13 mouse cellular contexts compared by ENCODE assay signal in genomic region chr6:59667356-59667755, GRCm38 (mm10).
DNase-seq lines count a peak whose midpoint lies in the region; ATAC-seq and TF ChIP-seq lines count a peak whose summit lies in the region.
"Had no signal": no experiment of that assay in that cellular context is flagged by ENCODE, and none has a peak within 500 bp of the region (broad histone marks: within the 10 kb centered on the region; RNA-seq: fewer than 3 reads in every experiment).

No protein-coding gene starts in this region.

- H3K4me2 ChIP-seq in heart, postnatal 0 days (ENCODE audit: low read depth, low read length): no peak overlapping the region
- no peak overlapping the region for H3K4me2 ChIP-seq in lung, embryonic 14.5 days
- H3K4me2 ChIP-seq in stomach, postnatal 0 days (replicated peaks; ENCODE audit: low read depth): no peak overlapping the region
- H3K4me2 ChIP-seq: embryonic facial prominence, embryonic 12.5 days; limb, embryonic 13.5 days had no signal

- no peak for TF ChIP-seq EP300 in heart, postnatal 0 days (IDR thresholded peaks at IDR 0.05; ENCODE audit: low read depth)
- no peak for TF ChIP-seq EP300 in stomach, postnatal 0 days (optimal IDR thresholded peaks at IDR 0.05)

- WGBS in heart, postnatal 0 days: 50% methylated on average over 3 of the region's 3 CpGs
- WGBS in lung, embryonic 14.5 days: 56% methylated on average over 3 of the region's 3 CpGs
- 52% methylated on average over 3 of the region's 3 CpGs for WGBS in stomach, postnatal 0 days

- no peak for DNase-seq in heart, postnatal 0 days (ENCODE audit: low spot score)
- DNase-seq in heart, adult 9 months (ENCODE audit: low spot score in 2 of 2): no peak
- DNase-seq in lung, embryonic 14.5 days: peak; percentile 2
- DNase-seq in lung, postnatal 36 days: no peak
- DNase-seq in R1 (ENCODE audit: low read depth, low spot score): peak; percentile 38
- DNase-seq in stomach, postnatal 0 days (ENCODE audit: low spot score): no peak
- DNase-seq in testis, postnatal 14 days (ENCODE audit: low spot score): no peak
- DNase-seq: forebrain, postnatal 0 days; heart, adult 11 months; right cerebral cortex, postnatal 14 days had no signal

- no peak for ATAC-seq in heart, postnatal 0 days (ENCODE audit: insufficient read depth, low read depth)
- ATAC-seq in lung, embryonic 14.5 days (ENCODE audit: insufficient read depth): no peak
- no peak for ATAC-seq in stomach, postnatal 0 days (ENCODE audit: low FRiP score, low TSS enrichment)
- ATAC-seq: forebrain, postnatal 0 days had no signal

- H3K27me3 ChIP-seq in heart, postnatal 0 days (ENCODE audit: control insufficient read depth, insufficient read depth, low read length): no peaks in the 10 kb centered on the region
- H3K27me3 ChIP-seq in lung, embryonic 14.5 days (ENCODE audit: insufficient read depth, low read length): no peaks in the 10 kb centered on the region
- H3K27me3 ChIP-seq in stomach, postnatal 0 days (ENCODE audit: control insufficient read depth, insufficient read depth, low read length): no peaks in the 10 kb centered on the region
- H3K27me3 ChIP-seq: embryonic facial prominence, embryonic 12.5 days; limb, embryonic 13.5 days had no signal

- H3K9ac ChIP-seq in heart, postnatal 0 days (replicated peaks; ENCODE audit: low read depth, low read length): no peak overlapping the region
- no peak overlapping the region for H3K9ac ChIP-seq in lung, embryonic 14.5 days
- H3K9ac ChIP-seq in stomach, postnatal 0 days (ENCODE audit: low read length): no peak overlapping the region
- H3K9ac ChIP-seq: embryonic facial prominence, embryonic 12.5 days; forebrain, postnatal 0 days; limb, embryonic 13.5 days had no signal

- no peak overlapping the region for H3K27ac ChIP-seq in heart, postnatal 0 days (ENCODE audit: low read depth)
- H3K27ac ChIP-seq in lung, embryonic 14.5 days (ENCODE audit: low read depth): no peak overlapping the region
- no peak overlapping the region for H3K27ac ChIP-seq in stomach, postnatal 0 days (replicated peaks)
- H3K27ac ChIP-seq: embryonic facial prominence, embryonic 12.5 days; limb, embryonic 13.5 days had no signal

- no peaks in the 10 kb centered on the region for H3K4me1 ChIP-seq in heart, postnatal 0 days (ENCODE audit: control insufficient read depth, insufficient read depth)
- H3K4me1 ChIP-seq in lung, embryonic 14.5 days (ENCODE audit: insufficient read depth): no peaks in the 10 kb centered on the region
- no peaks in the 10 kb centered on the region for H3K4me1 ChIP-seq in stomach, postnatal 0 days (replicated peaks; ENCODE audit: control insufficient read depth, insufficient read depth)
- H3K4me1 ChIP-seq: embryonic facial prominence, embryonic 12.5 days; limb, embryonic 13.5 days had no signal

- H3K4me3 ChIP-seq in heart, postnatal 0 days (ENCODE audit: low read depth, low read length): no peak overlapping the region
- H3K4me3 ChIP-seq in lung, embryonic 14.5 days (ENCODE audit: low read depth, low read length): no peak overlapping the region
- H3K4me3 ChIP-seq in stomach, postnatal 0 days (ENCODE audit: low read depth, low read length): no peak overlapping the region
- H3K4me3 ChIP-seq: embryonic facial prominence, embryonic 12.5 days; limb, embryonic 13.5 days had no signal

- peak; percentile 31 for TF ChIP-seq CTCF in heart, postnatal 0 days (IDR thresholded peaks at IDR 0.05; ENCODE audit: low read depth)
- TF ChIP-seq CTCF in lung, embryonic 14.5 days (IDR thresholded peaks at IDR 0.05; ENCODE audit: low read depth): no peak
- peak; percentile 17; the same call in 1 of the 2 replicates for TF ChIP-seq CTCF in stomach, postnatal 0 days (IDR thresholded peaks at IDR 0.05; ENCODE audit: low read depth)

- H3K36me3 ChIP-seq in heart, postnatal 0 days (replicated peaks; ENCODE audit: control insufficient read depth, insufficient read depth, low read length): no peaks in the 10 kb centered on the region
- H3K36me3 ChIP-seq in lung, embryonic 14.5 days (ENCODE audit: insufficient read depth): no peaks in the 10 kb centered on the region
- no peaks in the 10 kb centered on the region for H3K36me3 ChIP-seq in stomach, postnatal 0 days (ENCODE audit: control insufficient read depth, insufficient read depth, low read length)
- H3K36me3 ChIP-seq: embryonic facial prominence, embryonic 12.5 days; G1E; limb, embryonic 13.5 days had no signal

- H3K9me3 ChIP-seq in heart, postnatal 0 days (replicated peaks; ENCODE audit: control insufficient read depth, low read length): no peaks in the 10 kb centered on the region
- no peaks in the 10 kb centered on the region for H3K9me3 ChIP-seq in lung, embryonic 14.5 days (ENCODE audit: low read depth, low read length)
- H3K9me3 ChIP-seq in stomach, postnatal 0 days (ENCODE audit: control insufficient read depth, low read length): no peaks in the 10 kb centered on the region
- H3K9me3 ChIP-seq: embryonic facial prominence, embryonic 12.5 days; G1E had no signal

Comparison
In these comparisons a context has a peak if more than half of its experiments do, and no peak if none do; other contexts are left out.
1. DNase-seq: peak in lung, embryonic 14.5 days (single experiment) and R1 (single experiment); none in heart, postnatal 0 days (single experiment), heart, adult 9 months (0 of 2), lung, postnatal 36 days (single experiment), stomach, postnatal 0 days (single experiment) and testis, postnatal 14 days (single experiment).